Mouse (Mus musculus) embryonic facial prominence, embryonic 14.5 days (tissue): ENCODE measurements around the gene Ahsg. TPM values are rescaled to one million over a fixed set of nuclear protein-coding genes. Genes with fewer than 3 reads are reported as not detected.

Experiments used
- ATAC-seq: fragments of 200-750 bp; cut with Nextera tagmentation; 2 replicates; pipeline ENCODE4 v1.8.0; 2017; ENCODE audit warnings: low read depth, moderate number of reproducible peaks, moderate TSS enrichment
- DNase-seq: peaks from one replicate; pipeline ENCODE4 v3.0.0-alpha.2; 2015; ENCODE audit warnings: low spot score
- H3K27ac ChIP-seq: fragments of 300-500 bp; sonication (generic); replicated peaks from 2 replicates; pipeline ENCODE4 v1.5.1; 2014; ENCODE audit warnings: low read depth, mild to moderate bottlenecking, low read length, moderate library complexity
- H3K27me3 ChIP-seq: fragments of 300-500 bp; sonication (generic); replicated peaks from 2 replicates; pipeline ENCODE4 v1.6.1; 2014; ENCODE audit warnings: low read length; ENCODE audit not compliant: control insufficient read depth, insufficient read depth
- H3K36me3 ChIP-seq: fragments of 300-500 bp; sonication (generic); 2 replicates; pipeline ENCODE4 v1.6.1; 2014; ENCODE audit warnings: low read length, mixed read lengths; ENCODE audit not compliant: control insufficient read depth, insufficient read depth
- H3K4me1 ChIP-seq: fragments of 300-500 bp; sonication (generic); 2 replicates; pipeline ENCODE4 v1.6.1; 2014; ENCODE audit warnings: antibody characterized with exemption, low read length; ENCODE audit not compliant: control insufficient read depth, insufficient read depth
- H3K4me2 ChIP-seq: fragments of 300-500 bp; sonication (generic); 2 replicates; pipeline ENCODE4 v1.6.1; 2014; ENCODE audit warnings: low read depth, mild to moderate bottlenecking, low read length, moderate library complexity, mixed read lengths
- H3K4me3 ChIP-seq: fragments of 300-500 bp; sonication (generic); 2 replicates; pipeline ENCODE4 v1.5.1; 2014; ENCODE audit warnings: low read depth, mild to moderate bottlenecking, low read length
- H3K9ac ChIP-seq: fragments of 300-500 bp; sonication (generic); 2 replicates; pipeline ENCODE4 v1.6.1; 2014; ENCODE audit warnings: low read depth, mild to moderate bottlenecking, low read length, moderate library complexity, mixed read lengths
- H3K9me3 ChIP-seq: fragments of 300-500 bp; sonication (generic); 2 replicates; pipeline ENCODE4 v1.6.1; 2016; ENCODE audit warnings: low read length; ENCODE audit not compliant: control insufficient read depth
- WGBS: fragments of 180-500 bp; shearing (Covaris S2); extraction: QIAGEN DNeasy Blood & Tissue Kit; methylation state at CpG from one replicate; pipeline ENCODE4 v1.1.7; 2014; 5-methylcytosine and 5-hydroxymethylcytosine counted together
- polyA plus RNA-seq: library from polyadenylated mRNA; unstranded; fragments of >200 nt; fragmentation: Nextera tagmentation; extraction: Ambion mirVana; gene quantifications from 2 replicates; pipeline ENCODE4 v1.2.1, GENCODE M21; 2014

Gene Ahsg
- polyA plus RNA-seq, 1 experiment from 2014 or later: not detected

GRCm38 (mm10) chr16:22918664-22919312 lies 27.7 kb downstream of the Ahsg start:
- Histone ChIP-seq H3K9me3 (0 out of 2 replicates have a peak, but pooled peaks cover 4% of the 10 kb centered on the region), H3K4me3 (no peak overlapping the region), H3K27me3 (no peaks in the 10 kb centered on the region), H3K27ac (no peak overlapping the region), H3K36me3 (no peaks in the 10 kb centered on the region), H3K9ac (no peak overlapping the region), H3K4me2 (peak overlapping the region; percentile 18; the same call in 1 of the 2 replicates), H3K4me1 (no peaks in the 10 kb centered on the region)
- DNase-seq (peak; percentile 27), ATAC-seq (0 out of 2 replicates have a peak, but pooled peaks have one; percentile 53)
- WGBS: 41% methylated on average over 15 of the region's 15 CpGs

GRCm38 (mm10) chr16:22919971-22920854 lies 29.1 kb downstream of the Ahsg start:
- no peak overlapping the region for H3K27ac ChIP-seq
- H3K4me3 ChIP-seq: no peak overlapping the region
- 0 out of 2 replicates have a peak, but pooled peaks cover 4% of the 10 kb centered on the region for H3K9me3 ChIP-seq
- DNase-seq (peak; percentile 83), ATAC-seq (peak; percentile 93)
- H3K27me3 ChIP-seq: no peaks in the 10 kb centered on the region
- H3K9ac ChIP-seq: no peak overlapping the region
- H3K36me3 ChIP-seq: no peaks in the 10 kb centered on the region
- WGBS: 44% methylated on average over 18 of the region's 18 CpGs
- no peaks in the 10 kb centered on the region for H3K4me1 ChIP-seq
- H3K4me2 ChIP-seq: no peak overlapping the region

GRCm38 (mm10) chr16:22921761-22922160 lies 30.7 kb downstream of the Ahsg start:
- no peak for ATAC-seq
- no peak overlapping the region for H3K9ac ChIP-seq
- WGBS: 89% methylated on average over 5 of the region's 5 CpGs
- no peaks in the 10 kb centered on the region for H3K9me3 ChIP-seq
- no peak overlapping the region for H3K4me2 ChIP-seq
- no peaks in the 10 kb centered on the region for H3K27me3 ChIP-seq
- no peak for DNase-seq
- H3K4me1 ChIP-seq: no peaks in the 10 kb centered on the region
- no peaks in the 10 kb centered on the region for H3K36me3 ChIP-seq
- H3K27ac ChIP-seq: no peak overlapping the region
- H3K4me3 ChIP-seq: no peak overlapping the region

- ATAC-seq: no peak
- no peak overlapping the region for H3K4me3 ChIP-seq
- no peak for DNase-seq
- no peak overlapping the region for H3K4me2 ChIP-seq
- H3K9me3 ChIP-seq: no peaks in the 10 kb centered on the region
- no peak overlapping the region for H3K9ac ChIP-seq
- H3K27ac ChIP-seq: no peak overlapping the region
- H3K27me3 ChIP-seq: no peaks in the 10 kb centered on the region
- no peaks in the 10 kb centered on the region for H3K4me1 ChIP-seq
- 69% methylated on average over 4 of the region's 4 CpGs for WGBS
- H3K36me3 ChIP-seq: no peaks in the 10 kb centered on the region
Observed at GRCm38 (mm10) chr16:22922433-22922832, 31.4 kb downstream of the Ahsg start.

- H3K36me3 ChIP-seq: no peaks in the 10 kb centered on the region
- H3K9ac ChIP-seq: no peak overlapping the region
- peak; percentile 15; the same call in 1 of the 2 replicates for ATAC-seq
- H3K9me3 ChIP-seq: no peaks in the 10 kb centered on the region
- DNase-seq: peak; percentile 10
- WGBS: 74% methylated on average over 6 of the region's 6 CpGs
- no peak overlapping the region for H3K27ac ChIP-seq
- no peaks in the 10 kb centered on the region for H3K4me1 ChIP-seq
- no peak overlapping the region for H3K4me2 ChIP-seq
- H3K27me3 ChIP-seq: no peaks in the 10 kb centered on the region
- H3K4me3 ChIP-seq: no peak overlapping the region
Observed at GRCm38 (mm10) chr16:22929575-22929974, 38.5 kb downstream of the Ahsg start.

- no peak overlapping the region for H3K27ac ChIP-seq
- no peak overlapping the region for H3K9ac ChIP-seq
- H3K36me3 ChIP-seq: no peaks in the 10 kb centered on the region
- no peak for ATAC-seq
- no peaks in the 10 kb centered on the region for H3K4me1 ChIP-seq
- DNase-seq: no peak
- WGBS: 81% methylated on average over 11 of the region's 11 CpGs
- H3K27me3 ChIP-seq: no peaks in the 10 kb centered on the region
- no peak overlapping the region for H3K4me3 ChIP-seq
- H3K4me2 ChIP-seq: no peak overlapping the region
- no peaks in the 10 kb centered on the region for H3K9me3 ChIP-seq
Observed at GRCm38 (mm10) chr16:22931431-22932200, 40.5 kb downstream of the Ahsg start.

GRCm38 (mm10) chr16:22937631-22938030 lies 46.6 kb downstream of the Ahsg start:
- H3K27me3 ChIP-seq: no peaks in the 10 kb centered on the region
- no peak for DNase-seq
- 0 out of 2 replicates have a peak, but pooled peaks cover 5% of the 10 kb centered on the region for H3K9me3 ChIP-seq
- ATAC-seq: no peak
- no peak overlapping the region for H3K4me3 ChIP-seq
- no peaks in the 10 kb centered on the region for H3K4me1 ChIP-seq
- H3K4me2 ChIP-seq: no peak overlapping the region
- H3K9ac ChIP-seq: no peak overlapping the region
- 90% methylated on average over 12 of the region's 12 CpGs for WGBS
- no peaks in the 10 kb centered on the region for H3K36me3 ChIP-seq
- H3K27ac ChIP-seq: no peak overlapping the region

GRCm38 (mm10) chr16:22938541-22938940 lies 47.5 kb downstream of the Ahsg start:
- Histone ChIP-seq H3K4me2 (no peak overlapping the region), H3K4me1 (no peaks in the 10 kb centered on the region), H3K27me3 (no peaks in the 10 kb centered on the region), H3K9ac (no peak overlapping the region), H3K4me3 (no peak overlapping the region), H3K36me3 (no peaks in the 10 kb centered on the region), H3K9me3 (0 out of 2 replicates have a peak, but pooled peaks cover 5% of the 10 kb centered on the region), H3K27ac (no peak overlapping the region)
- DNase-seq (no peak), ATAC-seq (no peak)
- WGBS: 68% methylated on average over 2 of the region's 2 CpGs
